Mouse (Mus musculus) heart, embryonic 16.5 days (tissue): ENCODE data around the gene Cep128. TPM values are rescaled to one million over a fixed set of nuclear protein-coding genes. Genes with fewer than 3 reads are reported as not detected.

Source experiments
- ATAC-seq: fragments of 200-750 bp; cut with Nextera tagmentation; replicated peaks from 2 replicates; pipeline ENCODE4 v1.8.0; 2017; ENCODE audit warnings: moderate number of reproducible peaks; ENCODE audit not compliant: insufficient read depth, low FRiP score; ENCODE audit errors: extremely low read depth
- H3K27ac ChIP-seq: fragments of 300-500 bp; sonication (generic); 2 replicates; pipeline ENCODE4 v1.5.1; 2014; ENCODE audit warnings: mild to moderate bottlenecking, low read length, control low read depth, moderate library complexity
- H3K27me3 ChIP-seq: fragments of 300-500 bp; sonication (generic); 2 replicates; pipeline ENCODE4 v1.6.1; 2014; ENCODE audit warnings: low read length, mixed read lengths; ENCODE audit not compliant: control insufficient read depth, insufficient read depth
- H3K36me3 ChIP-seq: fragments of 300-500 bp; sonication (generic); 2 replicates; pipeline ENCODE4 v1.6.1; 2014; ENCODE audit not compliant: control insufficient read depth, insufficient read depth
- H3K4me1 ChIP-seq: fragments of 300-500 bp; sonication (generic); 2 replicates; pipeline ENCODE4 v1.6.1; 2014; ENCODE audit warnings: low read length, mixed read lengths; ENCODE audit not compliant: control insufficient read depth, insufficient read depth
- H3K4me2 ChIP-seq: fragments of 300-500 bp; sonication (generic); 2 replicates; pipeline ENCODE4 v1.6.1; 2014; ENCODE audit warnings: low read depth, mild to moderate bottlenecking, control low read depth, low read length
- H3K4me3 ChIP-seq: fragments of 300-500 bp; sonication (generic); 2 replicates; pipeline ENCODE4 v1.5.1; 2014; ENCODE audit warnings: mild to moderate bottlenecking, control low read depth, low read length
- H3K9ac ChIP-seq: fragments of 300-500 bp; sonication (generic); 2 replicates; pipeline ENCODE4 v1.6.1; 2014; ENCODE audit warnings: low read length, control low read depth
- H3K9me3 ChIP-seq: fragments of 300-500 bp; sonication (generic); replicated peaks from 2 replicates; pipeline ENCODE4 v1.6.1; 2016; ENCODE audit warnings: low read length; ENCODE audit not compliant: control insufficient read depth
- WGBS: fragments of 180-500 bp; shearing (Covaris S2); extraction: QIAGEN DNeasy Blood & Tissue Kit; methylation state at CpG from one replicate; pipeline ENCODE4 v1.1.7; 2014; 5-methylcytosine and 5-hydroxymethylcytosine counted together
- microRNA-seq: library from miRNA; unstranded; fragments of <30 nt; microRNA quantifications from one replicate; pipeline ENCODE4, GENCODE M21; 2017
- polyA plus RNA-seq: library from polyadenylated mRNA; unstranded; fragments of >200 nt; fragmentation: Nextera tagmentation; extraction: Ambion mirVana; gene quantifications from 2 replicates; pipeline ENCODE4 v1.2.1, GENCODE M21; 2015

Gene Cep128
- polyA plus RNA-seq, 1 experiment from 2014 or later = 14.7 TPM

DNA sequence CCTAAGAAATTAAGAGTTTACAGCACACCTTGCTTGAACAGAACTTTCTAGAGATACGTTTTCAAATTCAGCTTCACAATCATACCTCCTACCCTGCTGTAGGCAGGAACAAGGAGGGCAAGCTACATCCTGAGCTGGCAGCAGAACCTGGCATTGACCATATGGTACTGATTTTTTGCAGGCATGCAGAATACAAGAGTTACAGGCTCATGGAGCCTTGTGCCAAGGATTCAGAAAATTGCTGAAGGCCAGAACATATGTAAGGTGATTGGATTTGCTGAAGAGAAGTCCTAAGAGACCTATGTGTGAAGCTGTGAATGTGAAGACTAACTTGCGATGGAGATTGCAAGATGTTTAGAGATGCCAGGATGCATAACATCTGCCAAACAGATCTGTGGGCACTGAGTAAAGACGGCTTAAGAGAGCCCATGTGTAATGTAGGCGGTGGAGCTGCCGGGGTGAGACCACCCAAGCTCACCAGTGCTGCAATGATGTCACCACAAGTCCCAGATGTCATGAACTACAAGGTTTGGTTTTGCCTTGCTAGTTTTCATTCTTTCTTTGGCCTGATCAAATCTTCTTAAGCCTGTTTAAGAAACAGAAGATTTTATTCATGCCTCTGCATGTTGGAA lies 422.7 kb downstream of the Cep128 start:
- H3K27me3 ChIP-seq = no peaks in the 10 kb centered on the region
- no peaks in the 10 kb centered on the region for H3K36me3 ChIP-seq
- 81% methylated on average over 5 of the region's 5 CpGs for WGBS
- no peak for ATAC-seq
- H3K27ac ChIP-seq = no peak overlapping the region
- H3K4me2 ChIP-seq = no peak overlapping the region
- no peaks in the 10 kb centered on the region for H3K4me1 ChIP-seq
- H3K9ac ChIP-seq = no peak overlapping the region
- H3K4me3 ChIP-seq = no peak overlapping the region
- H3K9me3 ChIP-seq = no peaks in the 10 kb centered on the region

DNA sequence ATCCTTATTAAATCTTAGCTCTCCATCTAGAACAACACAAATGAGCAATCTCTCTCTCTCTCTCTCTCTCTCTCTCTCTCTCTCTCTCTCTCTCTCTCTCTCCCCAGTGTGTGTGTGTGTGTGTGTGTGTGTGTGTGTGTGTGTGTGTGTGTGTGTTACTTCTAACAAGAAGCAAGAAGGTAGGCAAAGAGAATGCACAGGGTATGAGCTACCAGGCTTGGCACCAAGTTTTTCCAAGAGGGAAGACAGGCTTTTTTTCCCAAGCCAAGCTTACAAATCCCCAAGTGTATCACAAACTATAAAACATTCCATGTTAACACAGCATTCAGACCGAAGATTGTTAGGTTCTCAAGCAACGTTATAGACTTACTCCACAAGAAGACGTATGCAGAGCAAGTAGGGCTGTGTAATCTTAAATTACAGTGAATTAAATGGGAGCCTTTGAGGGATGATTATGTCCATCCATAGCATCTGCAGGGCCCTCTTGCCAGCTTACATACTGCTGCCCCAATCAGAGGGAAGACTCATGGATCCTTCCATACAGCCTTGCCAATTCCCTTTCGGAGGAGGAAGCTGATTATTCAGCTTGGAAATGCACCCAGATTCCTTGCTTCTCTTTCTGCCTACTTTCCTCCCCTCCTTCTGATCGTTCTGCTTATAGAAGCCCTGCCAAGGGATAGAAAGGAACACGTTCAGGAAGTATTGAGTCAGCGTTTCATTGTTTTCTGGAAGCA lies 429.3 kb downstream of the Cep128 start:
- H3K4me1 ChIP-seq = no peaks in the 10 kb centered on the region
- H3K36me3 ChIP-seq = no peaks in the 10 kb centered on the region
- no peak overlapping the region for H3K9ac ChIP-seq
- no peak for ATAC-seq
- H3K4me2 ChIP-seq = no peak overlapping the region
- H3K27me3 ChIP-seq = no peaks in the 10 kb centered on the region
- no peaks in the 10 kb centered on the region for H3K9me3 ChIP-seq
- H3K4me3 ChIP-seq = no peak overlapping the region
- WGBS = 66% methylated on average over 7 of the region's 7 CpGs
- no peak overlapping the region for H3K27ac ChIP-seq

Small RNAs within 50 kb of the gene (microRNA-seq; reads per million reads assigned to microRNA genes)
- not detected for gene Gm44370

Other genes with a start within 250 kb of the Cep128 start
- not detected in 2 replicates for gene Tshr, start 154 bp upstream of the Cep128 start, polyA plus RNA-seq
- gene Gtf2a1, start 206.1 kb upstream of the Cep128 start, polyA plus RNA-seq = 27.9 and 28.9 TPM in 2 replicates